Mouse (Mus musculus) heart, embryonic 16.5 days (tissue): ENCODE results near the gene Emx2. TPM values are rescaled to one million over a fixed set of nuclear protein-coding genes. Genes with fewer than 3 reads are reported as not detected.

Experiments
- ATAC-seq: fragments of 200-750 bp; cut with Nextera tagmentation; replicated peaks from 2 replicates; pipeline ENCODE4 v1.8.0; 2017; ENCODE audit warnings: moderate number of reproducible peaks; ENCODE audit not compliant: insufficient read depth, low FRiP score; ENCODE audit errors: extremely low read depth
- H3K27ac ChIP-seq: fragments of 300-500 bp; sonication (generic); 2 replicates; pipeline ENCODE4 v1.5.1; 2014; ENCODE audit warnings: mild to moderate bottlenecking, low read length, control low read depth, moderate library complexity
- H3K27me3 ChIP-seq: fragments of 300-500 bp; sonication (generic); 2 replicates; pipeline ENCODE4 v1.6.1; 2014; ENCODE audit warnings: low read length, mixed read lengths; ENCODE audit not compliant: control insufficient read depth, insufficient read depth
- H3K36me3 ChIP-seq: fragments of 300-500 bp; sonication (generic); 2 replicates; pipeline ENCODE4 v1.6.1; 2014; ENCODE audit not compliant: control insufficient read depth, insufficient read depth
- H3K4me1 ChIP-seq: fragments of 300-500 bp; sonication (generic); 2 replicates; pipeline ENCODE4 v1.6.1; 2014; ENCODE audit warnings: low read length, mixed read lengths; ENCODE audit not compliant: control insufficient read depth, insufficient read depth
- H3K4me2 ChIP-seq: fragments of 300-500 bp; sonication (generic); 2 replicates; pipeline ENCODE4 v1.6.1; 2014; ENCODE audit warnings: low read depth, mild to moderate bottlenecking, control low read depth, low read length
- H3K4me3 ChIP-seq: fragments of 300-500 bp; sonication (generic); 2 replicates; pipeline ENCODE4 v1.5.1; 2014; ENCODE audit warnings: mild to moderate bottlenecking, control low read depth, low read length
- H3K9ac ChIP-seq: fragments of 300-500 bp; sonication (generic); 2 replicates; pipeline ENCODE4 v1.6.1; 2014; ENCODE audit warnings: low read length, control low read depth
- H3K9me3 ChIP-seq: fragments of 300-500 bp; sonication (generic); replicated peaks from 2 replicates; pipeline ENCODE4 v1.6.1; 2016; ENCODE audit warnings: low read length; ENCODE audit not compliant: control insufficient read depth
- WGBS: fragments of 180-500 bp; shearing (Covaris S2); extraction: QIAGEN DNeasy Blood & Tissue Kit; methylation state at CpG from one replicate; pipeline ENCODE4 v1.1.7; 2014; 5-methylcytosine and 5-hydroxymethylcytosine counted together
- polyA plus RNA-seq: library from polyadenylated mRNA; unstranded; fragments of >200 nt; fragmentation: Nextera tagmentation; extraction: Ambion mirVana; gene quantifications from 2 replicates; pipeline ENCODE4 v1.2.1, GENCODE M21; 2015

The Emx2 gene
- polyA plus RNA-seq, 1 experiment from 2014 or later = not detected

DNA sequence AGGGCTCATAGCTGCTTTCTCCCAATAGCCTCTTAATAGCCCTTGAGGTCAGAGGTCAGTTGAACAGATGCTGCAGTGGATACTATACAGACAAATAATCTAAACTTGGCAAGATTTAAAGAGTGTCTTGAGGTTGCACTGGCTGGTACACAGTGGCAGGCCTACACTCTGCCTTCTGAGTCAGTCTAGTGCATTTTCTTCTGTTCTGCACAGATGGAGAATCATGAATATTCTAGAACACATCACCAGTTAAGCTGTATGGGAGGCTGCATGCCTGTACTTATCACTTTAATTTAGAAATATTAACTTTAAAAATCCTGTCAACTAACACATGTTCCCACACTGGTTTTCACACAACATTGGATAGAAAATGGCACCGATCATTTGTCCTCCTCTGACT lies 34.1 kb downstream of the Emx2 start:
- H3K36me3 ChIP-seq = no peaks in the 10 kb centered on the region
- H3K4me3 ChIP-seq = no peak overlapping the region
- H3K4me1 ChIP-seq = no peaks in the 10 kb centered on the region
- no peak overlapping the region for H3K9ac ChIP-seq
- no peak overlapping the region for H3K27ac ChIP-seq
- H3K9me3 ChIP-seq = no peaks in the 10 kb centered on the region
- no peak for ATAC-seq
- H3K27me3 ChIP-seq = no peaks in the 10 kb centered on the region; the same call in 1 of the 2 replicates
- no peak overlapping the region for H3K4me2 ChIP-seq
- 84% methylated on average over 1 of the region's 1 CpGs for WGBS

DNA sequence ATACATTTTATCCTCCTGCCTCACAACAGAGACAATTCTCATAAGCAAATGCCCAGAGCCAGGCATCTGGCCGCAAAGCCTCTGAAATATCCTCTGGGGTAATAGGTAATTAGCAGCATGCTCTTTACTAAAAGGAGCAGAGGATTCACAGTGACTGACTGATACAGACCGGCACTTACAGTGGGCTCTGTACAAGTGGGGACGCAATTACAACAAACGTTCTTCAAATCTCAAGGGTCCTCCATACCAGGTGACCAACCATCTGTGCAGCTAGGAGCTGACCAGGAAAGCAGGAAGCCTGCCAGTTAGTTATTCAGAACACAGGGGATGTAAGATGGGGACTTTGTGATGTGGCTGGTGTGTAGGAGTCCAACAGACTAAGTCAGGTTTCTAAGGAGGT lies 38.7 kb downstream of the Emx2 start:
- Histone ChIP-seq H3K9ac (no peak overlapping the region), H3K36me3 (no peaks in the 10 kb centered on the region), H3K4me2 (no peak overlapping the region), H3K4me1 (no peaks in the 10 kb centered on the region), H3K27ac (no peak overlapping the region), H3K4me3 (no peak overlapping the region), H3K27me3 (no peaks in the 10 kb centered on the region; the same call in 1 of the 2 replicates), H3K9me3 (no peaks in the 10 kb centered on the region)
- 73% methylated on average over 4 of the region's 4 CpGs for WGBS
- no peak for ATAC-seq

DNA sequence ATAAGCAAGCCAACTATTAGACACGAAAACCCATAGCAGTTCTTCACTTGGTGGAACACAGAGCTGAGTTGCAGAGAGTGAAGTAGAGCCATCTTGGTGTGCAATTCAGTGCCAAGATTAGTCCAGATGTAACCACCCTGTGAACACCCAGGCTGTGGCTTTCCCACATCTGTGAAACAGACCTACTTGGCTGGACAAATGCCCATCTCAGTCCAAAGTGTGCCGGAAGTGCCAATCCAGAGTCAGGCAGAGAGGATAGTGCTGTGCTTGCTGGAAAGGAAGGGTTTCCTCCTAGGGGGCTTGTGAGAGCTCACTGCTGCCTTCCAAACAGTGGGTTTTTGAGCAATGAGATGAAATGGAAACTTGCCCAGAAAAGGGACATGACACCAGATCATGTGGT lies 50.7 kb downstream of the Emx2 start:
- no peak overlapping the region for H3K4me2 ChIP-seq
- no peak for ATAC-seq
- no peak overlapping the region for H3K4me3 ChIP-seq
- no peaks in the 10 kb centered on the region for H3K4me1 ChIP-seq
- no peaks in the 10 kb centered on the region for H3K27me3 ChIP-seq
- H3K36me3 ChIP-seq = no peaks in the 10 kb centered on the region
- no peak overlapping the region for H3K9ac ChIP-seq
- 75% methylated on average over 2 of the region's 2 CpGs for WGBS
- no peaks in the 10 kb centered on the region for H3K9me3 ChIP-seq
- no peak overlapping the region for H3K27ac ChIP-seq

DNA sequence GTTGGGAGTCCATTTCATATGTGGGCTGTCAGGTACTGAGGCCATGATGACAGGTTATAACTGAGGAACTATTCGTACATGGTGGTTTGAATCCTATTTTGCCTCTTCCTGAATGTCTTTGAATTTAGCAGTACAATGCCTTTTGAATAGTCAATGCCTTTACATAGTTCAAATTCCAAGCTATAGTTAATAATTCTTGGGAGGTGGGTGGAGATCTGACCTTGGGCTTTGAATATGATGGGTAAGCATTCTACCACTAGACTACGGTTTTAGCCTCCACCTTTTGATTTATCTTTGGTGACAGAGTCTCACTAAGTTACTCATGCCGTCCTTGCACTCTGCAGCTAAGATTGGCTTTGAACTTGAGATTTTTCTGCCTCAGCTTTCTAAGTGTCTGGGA lies 55.0 kb downstream of the Emx2 start:
- ATAC-seq = no peak
- Histone ChIP-seq H3K9me3 (no peaks in the 10 kb centered on the region), H3K9ac (no peak overlapping the region), H3K27ac (no peak overlapping the region), H3K4me1 (no peaks in the 10 kb centered on the region), H3K4me3 (no peak overlapping the region), H3K4me2 (no peak overlapping the region), H3K27me3 (no peaks in the 10 kb centered on the region), H3K36me3 (no peaks in the 10 kb centered on the region)
- 71% methylated on average over 3 of the region's 3 CpGs for WGBS

Other genes with a start within 250 kb of the Emx2 start
- gene Kcnk18, start 239.2 kb upstream of the Emx2 start, polyA plus RNA-seq = not detected in 2 replicates
- 8.7 and 12.6 TPM in 2 replicates for gene Slc18a2, start 197.5 kb upstream of the Emx2 start, polyA plus RNA-seq
- gene Rps12-ps3, start 136.1 kb upstream of the Emx2 start, polyA plus RNA-seq = 15.5 and 43.3 TPM in 2 replicates
- 6.1 and 7.2 TPM in 2 replicates for gene Pdzd8, start 112.6 kb upstream of the Emx2 start, polyA plus RNA-seq